Mouse (Mus musculus): ENCODE results near the gene Myl7.

The Myl7 gene

DNA sequence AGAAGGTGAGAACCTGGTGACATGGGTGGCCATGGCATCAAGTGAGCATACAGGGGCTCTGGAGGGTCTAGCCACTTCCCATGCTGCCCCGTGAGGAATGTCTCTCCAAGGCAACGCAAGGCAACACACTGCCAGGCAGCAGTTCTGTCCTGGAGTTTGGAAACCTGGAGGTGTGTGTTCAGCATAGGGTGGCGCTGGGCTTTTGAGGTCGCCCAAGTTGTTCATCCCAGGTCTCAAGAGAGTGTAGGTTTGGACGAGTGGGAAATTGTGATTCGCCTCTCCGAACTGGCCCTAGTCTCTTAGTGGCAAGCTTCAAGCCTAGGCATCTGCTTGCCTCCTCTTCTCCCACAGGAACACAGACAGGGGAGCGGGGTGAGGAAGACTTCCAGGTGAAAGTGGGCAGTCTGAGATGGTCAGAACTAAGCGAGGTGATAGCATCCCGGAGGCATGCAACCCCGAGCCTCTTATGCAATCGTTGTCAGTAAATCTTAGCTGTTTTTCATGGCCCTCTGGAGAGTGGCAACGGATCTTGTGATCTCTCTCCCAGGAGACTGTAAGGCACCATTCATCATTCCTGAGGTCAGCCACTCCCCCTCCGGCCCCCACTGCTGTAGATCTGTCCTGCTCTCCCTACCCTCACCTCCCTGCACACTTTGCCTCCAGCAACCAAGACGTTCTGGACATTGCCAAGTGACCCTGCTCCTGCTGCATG, 36.0 kb downstream of the Myl7 start:
- DNase-seq (ENCODE audit: low read depth, low spot score), result no peak

DNA sequence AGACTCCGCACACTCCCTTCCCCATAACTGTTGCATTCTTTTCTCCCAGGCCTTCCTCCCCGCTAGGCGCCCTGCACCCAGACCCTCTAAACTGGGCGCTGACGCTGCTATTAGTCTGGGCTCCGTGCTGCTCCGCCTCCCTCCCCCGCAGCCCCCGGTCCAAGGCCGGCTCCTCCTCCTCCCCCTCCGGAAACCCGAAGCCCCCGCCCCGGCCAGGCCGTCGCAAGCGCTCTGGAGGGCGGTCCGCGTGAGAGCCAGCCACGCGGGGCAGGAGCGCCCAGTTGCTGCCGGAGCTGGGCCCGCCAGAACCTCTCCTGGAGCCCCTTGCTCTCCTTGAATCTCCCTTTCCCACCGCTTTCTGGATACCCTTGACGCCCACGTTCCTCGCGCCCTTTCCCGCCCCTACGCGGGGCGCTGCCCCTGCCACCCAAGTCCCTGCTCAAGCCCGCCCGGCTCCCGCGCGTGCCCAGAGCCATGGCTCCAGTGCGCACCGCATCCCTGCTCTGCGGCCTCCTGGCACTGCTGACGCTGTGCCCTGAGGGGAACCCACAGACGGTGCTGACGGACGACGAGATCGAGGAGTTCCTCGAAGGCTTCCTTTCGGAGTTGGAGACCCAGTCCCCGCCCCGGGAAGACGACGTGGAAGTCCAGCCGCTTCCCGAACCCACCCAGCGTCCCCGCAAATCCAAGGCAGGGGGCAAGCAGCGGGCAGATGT, 36.7 kb downstream of the Myl7 start, which contains the start of gene Aebp1:
Gene Aebp1 (plus strand): TSS at position 270 of the 716 bp plus-strand sequence.
- no peak for DNase-seq (ENCODE audit: low read depth, low spot score)

DNA sequence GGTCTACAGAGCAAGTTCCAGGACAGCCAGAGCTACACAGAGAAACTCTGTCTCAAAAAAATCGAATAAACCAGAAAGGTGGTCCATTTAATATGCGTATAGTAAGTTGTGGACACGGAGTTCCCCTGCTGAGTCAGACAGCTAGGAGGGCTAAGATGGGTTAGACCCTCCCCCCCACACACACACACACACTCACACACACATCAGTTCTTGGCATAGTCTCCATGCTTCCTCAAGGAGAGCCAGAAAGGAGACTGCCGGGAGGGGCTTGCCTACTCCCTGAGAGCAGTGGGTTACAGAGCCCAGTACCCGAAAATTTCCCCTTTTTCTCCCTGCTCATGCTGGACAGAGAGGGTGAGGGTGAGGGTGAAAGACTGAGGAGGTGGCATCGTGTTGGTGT, 37.9 kb downstream of the Myl7 start:
- no peak for DNase-seq (ENCODE audit: low read depth, low spot score)

DNA sequence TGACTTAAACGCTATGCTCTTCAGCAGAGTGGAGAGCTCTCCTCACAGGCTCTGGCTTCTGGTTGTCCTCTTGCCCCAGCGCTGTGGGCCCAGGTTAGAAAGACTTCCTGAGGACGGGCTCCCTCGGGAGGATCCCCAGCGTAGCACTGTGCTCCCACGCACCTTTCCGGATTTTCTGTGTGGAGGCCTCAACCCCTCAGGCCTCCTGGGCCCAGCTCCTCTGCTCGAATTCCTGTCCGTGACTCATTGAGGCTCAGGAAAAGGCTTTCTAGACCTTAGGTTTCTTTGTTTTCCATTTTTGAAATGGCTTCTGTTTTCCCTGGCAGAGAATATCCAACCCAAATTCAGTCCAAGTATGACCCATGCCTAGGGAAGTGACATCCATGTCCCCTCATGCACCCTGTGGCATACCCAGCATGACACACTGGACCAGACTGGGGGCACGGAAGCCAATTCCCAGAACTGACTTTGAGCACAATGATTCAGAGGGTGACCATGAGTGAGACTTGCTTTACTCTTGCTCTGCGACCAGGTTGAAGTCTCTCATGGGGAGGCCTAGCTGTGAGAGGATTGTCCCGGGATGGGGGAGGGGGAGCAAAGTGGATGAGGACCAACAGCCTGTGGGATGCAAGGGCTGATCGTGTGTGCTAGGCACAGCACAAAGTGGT, 38.6 kb downstream of the Myl7 start:
- no peak for DNase-seq (ENCODE audit: low read depth, low spot score)

DNA sequence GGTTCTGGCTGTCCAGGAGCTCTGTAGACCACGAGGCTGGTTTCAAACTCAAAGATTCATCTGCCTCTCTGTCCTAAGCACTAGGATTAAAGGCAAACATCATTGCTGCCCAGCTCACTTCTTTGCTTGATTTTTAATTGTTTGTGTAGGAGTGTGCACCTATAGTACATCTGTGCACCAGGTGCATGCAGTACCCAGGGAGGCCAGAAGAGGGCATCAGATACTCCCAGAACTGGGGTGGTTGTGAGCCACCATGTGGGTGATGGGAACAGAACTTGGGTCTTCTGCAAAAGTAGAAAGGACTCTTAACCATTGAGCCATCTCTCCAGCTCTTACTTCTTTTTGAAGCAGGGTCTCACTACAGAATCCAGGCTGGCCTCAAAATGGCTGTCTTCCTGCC, 39.9 kb downstream of the Myl7 start:
- DNase-seq (ENCODE audit: low read depth, low spot score), result no peak

DNA sequence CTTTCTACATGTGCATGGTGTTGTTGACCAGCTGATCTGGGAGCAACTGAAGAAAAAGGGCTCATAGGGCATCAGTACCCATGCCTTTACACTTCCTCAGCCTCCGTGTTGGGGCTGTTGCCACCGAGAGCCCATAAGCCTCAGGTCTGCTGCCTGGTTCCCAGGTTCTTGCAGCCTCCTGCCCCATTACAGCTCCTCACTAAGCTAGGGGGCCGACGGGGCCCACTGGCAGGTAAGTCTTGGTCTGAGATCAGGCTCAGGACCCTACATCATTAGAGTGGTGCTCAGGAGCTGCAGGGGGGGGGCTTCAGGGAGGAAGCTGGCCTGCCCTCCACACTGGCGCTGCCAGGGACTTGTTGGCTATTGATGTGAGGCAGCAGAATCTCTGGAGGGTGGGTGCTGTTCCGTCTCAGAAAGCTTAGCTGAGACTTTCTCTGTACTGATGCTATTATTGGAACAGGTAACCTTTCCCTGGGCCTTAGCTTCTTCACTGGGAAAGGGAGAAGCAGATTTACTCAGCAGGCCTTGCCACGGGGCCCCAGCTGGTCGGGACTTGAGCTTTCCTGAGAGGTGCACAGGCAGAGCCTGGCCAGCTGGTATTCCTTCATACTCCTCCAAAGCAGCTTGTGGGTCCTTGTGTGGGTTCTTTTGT, 42.0 kb downstream of the Myl7 start:
- no peak for DNase-seq (ENCODE audit: low read depth, low spot score)

DNA sequence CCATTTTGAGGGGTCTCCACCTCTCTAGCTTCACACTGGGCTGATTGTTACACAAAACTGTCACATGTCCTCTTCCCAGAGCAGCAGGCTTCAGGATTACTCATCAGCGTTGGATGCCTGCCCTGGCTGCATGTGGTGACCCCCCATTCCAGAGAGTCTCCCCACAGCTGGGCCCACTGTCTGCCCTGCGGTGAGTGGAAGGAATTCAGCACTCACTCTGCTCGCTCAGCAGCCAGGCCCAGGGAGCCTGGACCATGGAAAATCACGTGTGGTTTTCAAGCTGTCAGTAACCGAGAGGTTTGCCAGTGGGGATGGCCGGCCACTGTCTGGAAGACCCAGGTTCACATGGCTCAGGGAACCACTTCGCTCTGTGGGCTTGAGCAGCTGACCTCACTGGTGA, 42.7 kb downstream of the Myl7 start:
- DNase-seq (ENCODE audit: low read depth, low spot score), result no peak

DNA sequence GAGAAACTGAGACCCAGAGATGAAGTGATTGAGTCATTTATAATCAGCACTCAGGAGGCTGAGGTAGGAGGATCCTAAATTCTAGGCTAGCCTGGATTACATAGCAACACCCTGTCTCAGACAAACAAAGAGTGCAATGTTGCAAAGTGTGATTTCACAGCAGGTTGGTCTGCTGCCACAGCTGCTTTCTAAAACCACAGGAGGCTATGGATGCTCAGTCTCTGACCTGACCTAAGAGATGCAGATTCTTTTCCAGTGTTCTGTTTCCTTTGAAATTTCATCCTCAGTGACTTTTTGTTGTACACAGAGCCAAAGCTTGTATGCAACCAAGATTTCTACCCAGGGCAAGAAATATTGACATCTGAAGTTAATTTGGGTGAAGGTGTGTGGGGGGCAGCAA, 43.1 kb downstream of the Myl7 start:
- no peak for DNase-seq (ENCODE audit: low read depth, low spot score)

DNA sequence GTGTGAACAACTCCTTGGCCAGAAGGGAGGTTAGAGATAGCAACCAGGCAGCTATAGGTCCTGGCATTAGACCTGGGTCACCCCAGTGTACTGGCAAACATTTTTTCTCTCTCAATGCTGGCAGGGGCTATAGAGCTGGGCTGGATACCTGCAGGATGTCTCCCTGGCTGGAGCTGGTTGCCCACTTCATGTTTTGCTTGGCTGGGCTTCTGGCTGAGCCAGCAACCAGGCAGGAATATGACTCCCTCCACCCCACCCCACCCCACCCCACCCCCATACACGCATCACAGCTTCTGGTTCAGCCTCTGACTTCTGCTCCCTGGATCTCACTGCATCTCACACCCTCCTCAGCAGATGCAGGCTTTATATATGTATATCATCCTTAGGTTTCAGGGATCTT, 46.3 kb downstream of the Myl7 start:
- no peak for DNase-seq (ENCODE audit: low read depth, low spot score)

DNA sequence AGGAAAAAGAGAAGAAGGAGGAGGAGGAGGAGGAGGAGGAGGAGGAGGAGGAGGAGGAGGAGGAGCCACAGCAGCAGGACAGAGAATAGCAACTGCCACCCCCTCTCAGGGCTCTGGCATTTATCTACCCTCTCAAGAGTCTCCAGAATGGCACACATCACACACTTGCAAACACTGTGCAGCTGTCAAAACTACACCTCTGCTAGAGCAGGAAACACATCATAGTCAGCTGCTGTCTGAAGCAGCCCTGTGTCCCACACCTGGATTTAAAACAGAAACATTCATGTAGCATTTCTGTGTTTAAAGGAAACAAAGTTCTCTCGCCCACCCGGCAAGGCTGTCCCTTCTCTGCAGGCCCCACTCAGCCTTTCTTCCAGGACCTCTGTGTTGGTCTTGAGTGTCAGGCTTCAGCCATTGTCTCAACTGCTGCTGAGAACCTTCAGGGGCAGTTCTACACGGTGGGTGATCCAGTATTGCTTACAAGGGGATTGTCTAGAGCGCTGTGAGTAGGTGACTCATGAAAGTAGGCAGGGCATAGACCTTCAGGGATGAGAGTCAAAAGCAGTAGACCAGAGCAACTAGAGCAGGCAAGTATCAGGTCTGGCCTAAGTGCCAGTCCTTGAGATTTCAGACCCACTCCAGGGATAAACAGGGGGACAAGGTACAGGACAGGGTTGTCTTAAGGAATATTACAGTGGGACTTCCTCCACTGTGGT, 47.4 kb downstream of the Myl7 start:
- no peak for DNase-seq (ENCODE audit: low read depth, low spot score)

DNA sequence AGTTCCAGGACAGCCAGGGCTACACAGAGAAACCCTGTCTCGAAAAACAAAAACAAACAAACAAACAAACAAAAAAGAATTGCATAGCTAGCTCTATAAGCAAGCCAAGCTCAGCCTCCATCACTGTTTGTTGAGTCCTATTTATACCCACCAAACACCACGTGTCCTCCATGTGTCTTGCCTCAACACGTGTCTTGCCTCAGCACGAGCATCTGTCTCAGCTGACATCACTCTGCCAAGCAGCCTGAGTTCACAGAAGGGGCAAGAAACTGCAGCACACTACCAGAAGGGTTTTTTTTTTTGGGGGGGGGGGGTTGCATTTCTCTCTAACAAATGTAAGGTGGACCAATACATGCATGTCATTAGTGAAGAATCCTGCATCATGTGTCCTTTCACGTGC, 48.1 kb downstream of the Myl7 start:
- no peak for DNase-seq (ENCODE audit: low read depth, low spot score)

DNA sequence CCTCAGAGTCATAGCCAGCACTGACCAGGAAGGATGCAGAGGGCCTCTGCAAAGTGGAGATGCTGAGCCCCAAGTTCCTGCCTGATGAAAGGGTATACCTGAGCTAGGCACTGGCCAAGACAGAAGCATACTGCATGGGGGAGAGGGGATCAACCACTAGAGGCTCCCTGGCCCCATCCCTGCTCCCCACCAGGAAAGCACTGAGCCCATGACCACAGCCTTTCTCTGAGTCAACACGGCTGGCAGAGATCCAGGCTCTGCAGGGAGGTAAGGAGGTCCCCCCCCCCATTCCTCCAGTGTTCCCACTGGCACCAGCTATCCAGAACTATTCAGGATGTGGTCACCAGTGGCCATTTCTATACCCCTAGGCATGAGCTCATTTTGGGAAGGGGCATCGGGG, 49.3 kb downstream of the Myl7 start:
- no peak for DNase-seq (ENCODE audit: low read depth, low spot score)

DNA sequence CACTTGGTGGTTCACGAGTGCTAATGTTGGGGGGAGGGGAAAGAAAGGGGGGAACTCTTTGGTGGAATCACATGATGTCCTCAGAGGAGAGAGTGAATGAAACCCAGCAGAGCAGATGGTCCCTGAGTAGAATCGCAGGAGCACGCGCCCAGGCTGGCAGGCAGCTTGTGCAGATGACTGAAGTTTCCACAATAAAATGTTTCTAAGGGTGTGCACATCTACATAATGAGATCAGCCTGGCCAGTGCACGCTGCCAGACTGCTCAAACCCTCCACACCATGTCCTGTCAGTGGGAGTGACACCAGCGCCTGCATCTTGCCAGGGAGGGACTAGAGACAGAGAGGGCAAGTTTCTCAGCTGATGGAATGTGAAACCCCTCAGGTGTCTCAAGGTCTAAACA, 49.8 kb downstream of the Myl7 start:
- DNase-seq (ENCODE audit: low read depth, low spot score), result no peak

DNA sequence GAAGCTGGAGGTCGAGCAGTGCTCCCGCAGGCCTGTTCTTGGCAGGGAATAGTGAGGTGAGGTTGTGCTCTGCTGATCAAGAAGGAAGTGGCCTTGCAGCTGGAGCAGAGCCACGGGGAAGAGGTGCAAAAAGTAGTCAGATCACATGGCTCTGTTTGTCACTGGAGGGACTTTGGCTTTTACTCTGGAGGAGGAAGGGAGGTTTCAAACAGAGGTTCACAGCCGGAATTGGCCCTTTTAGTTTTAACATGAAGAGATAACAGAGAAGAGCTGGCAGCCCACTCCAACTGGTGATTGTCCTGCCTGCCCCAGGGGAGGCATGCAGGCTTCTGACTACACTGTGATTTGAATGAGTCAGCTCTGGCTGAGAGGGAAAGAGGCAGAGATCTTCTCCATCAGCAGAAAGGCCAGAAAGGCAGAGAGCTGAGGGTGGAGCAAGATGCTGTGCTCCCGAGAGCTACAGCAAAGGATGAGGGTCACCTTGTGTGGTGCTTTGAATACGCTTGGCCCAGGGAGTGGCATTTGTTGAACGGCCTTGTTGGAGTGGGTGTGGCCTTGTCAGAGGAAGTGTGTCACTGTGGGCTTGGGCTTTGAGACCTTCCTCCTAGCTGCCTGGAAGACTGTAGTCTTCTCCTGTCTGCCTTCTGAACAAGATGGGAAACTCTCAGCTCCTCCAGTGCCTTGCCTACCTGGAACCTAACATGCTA, 51.8 kb downstream of the Myl7 start:
- no peak for DNase-seq (ENCODE audit: low read depth, low spot score)
